Mouse (Mus musculus): ENCODE data around the gene Nat9. TPM values are rescaled to one million over a fixed set of nuclear protein-coding genes. Genes with fewer than 3 reads are reported as not detected.

Gene Nat9
- polyA plus RNA-seq, 1 experiment from 2014 or later: 19.2 TPM

DNA sequence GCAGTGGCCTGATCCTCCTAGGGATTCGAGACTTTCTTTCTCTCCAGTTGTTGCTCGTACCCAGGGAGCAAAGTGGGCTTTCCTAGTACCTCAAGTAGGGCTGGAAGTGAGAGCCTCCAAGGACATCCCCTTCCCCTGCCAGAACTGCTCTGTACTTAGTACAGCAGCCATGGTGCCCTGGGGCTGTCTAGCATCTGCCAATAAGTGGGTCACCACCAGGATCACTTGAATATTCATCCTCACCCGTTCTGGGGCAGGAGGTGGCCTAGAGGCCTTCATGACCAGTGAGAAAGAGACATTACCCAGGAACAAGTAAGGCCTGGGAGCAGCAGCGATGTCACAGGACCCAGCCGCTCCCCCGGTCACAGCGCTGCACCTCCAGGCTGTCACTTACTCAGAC, 22.3 kb upstream of the Nat9 start:
- no peak overlapping the region for H3K27ac ChIP-seq (replicated peaks)
- H3K9me3 ChIP-seq: no peaks in the 10 kb centered on the region
- H3K4me1 ChIP-seq: peaks cover 18% of the 10 kb centered on the region
- no peak overlapping the region for H3K9ac ChIP-seq (replicated peaks)
- ATAC-seq (ENCODE audit: low FRiP score, low read depth): no peak
- H3K4me2 ChIP-seq (replicated peaks): no peak overlapping the region
- no peaks in the 10 kb centered on the region; the same call in 1 of the 2 replicates for H3K27me3 ChIP-seq
- H3K36me3 ChIP-seq: peaks cover 40% of the 10 kb centered on the region
- no peak overlapping the region for H3K4me3 ChIP-seq
- 72% methylated on average over 7 of the region's 7 CpGs for WGBS

DNA sequence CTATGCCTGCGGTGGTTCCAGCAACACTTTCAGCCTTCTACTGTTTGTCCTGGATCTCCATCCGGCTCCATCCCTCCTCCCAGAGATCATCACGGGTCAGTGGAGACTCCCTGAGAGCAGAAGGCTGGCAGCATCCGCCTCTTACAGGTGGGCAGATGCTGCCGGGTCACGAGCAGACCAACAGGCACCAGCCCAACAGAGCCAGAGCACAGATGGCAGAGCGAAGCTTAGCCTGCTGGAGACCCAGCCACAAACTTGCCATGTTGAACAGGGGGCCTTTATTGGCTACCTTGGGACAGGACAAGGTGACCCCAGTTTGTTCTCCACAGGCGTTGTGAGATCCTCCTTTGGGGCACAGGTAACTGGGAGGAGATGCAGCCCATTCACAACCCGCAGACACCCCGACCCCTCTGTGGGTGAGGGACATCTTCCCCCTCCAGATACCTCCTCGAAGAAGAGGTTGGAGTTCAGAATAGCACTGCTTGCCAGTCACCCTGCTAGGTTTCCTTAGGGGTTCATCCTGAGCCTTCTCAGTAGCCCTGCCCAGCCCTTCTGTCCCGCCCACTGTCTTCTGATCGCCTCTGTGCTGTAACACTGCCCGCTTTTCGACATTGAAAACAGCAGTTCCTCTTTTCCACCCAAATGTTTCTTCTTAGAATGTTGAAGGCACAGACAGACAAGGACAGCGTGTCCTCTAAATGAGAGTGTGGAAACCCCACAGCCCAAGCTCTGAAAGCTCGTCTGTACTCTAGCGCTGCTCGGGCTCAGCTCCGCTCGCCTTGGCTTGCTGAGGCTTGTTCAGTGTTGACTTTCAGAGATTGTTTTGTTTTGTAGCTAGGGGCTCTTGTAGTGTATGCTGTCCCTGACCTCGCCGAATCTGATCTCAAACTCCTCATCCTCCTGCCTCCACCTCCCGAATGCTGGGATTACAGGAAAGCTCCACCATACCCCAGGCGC, 21.4 kb upstream of the Nat9 start:
- no peaks in the 10 kb centered on the region for H3K9me3 ChIP-seq
- no peaks in the 10 kb centered on the region; the same call in 1 of the 2 replicates for H3K27me3 ChIP-seq
- no peak for ATAC-seq (ENCODE audit: low FRiP score, low read depth)
- H3K36me3 ChIP-seq: peaks cover 41% of the 10 kb centered on the region
- H3K27ac ChIP-seq (replicated peaks): no peak overlapping the region
- H3K4me1 ChIP-seq: peaks cover 16% of the 10 kb centered on the region; the same call in 1 of the 2 replicates
- WGBS: 79% methylated on average over 25 of the region's 25 CpGs
- H3K4me3 ChIP-seq: no peak overlapping the region
- no peak overlapping the region for H3K9ac ChIP-seq (replicated peaks)
- H3K4me2 ChIP-seq (replicated peaks): no peak overlapping the region

DNA sequence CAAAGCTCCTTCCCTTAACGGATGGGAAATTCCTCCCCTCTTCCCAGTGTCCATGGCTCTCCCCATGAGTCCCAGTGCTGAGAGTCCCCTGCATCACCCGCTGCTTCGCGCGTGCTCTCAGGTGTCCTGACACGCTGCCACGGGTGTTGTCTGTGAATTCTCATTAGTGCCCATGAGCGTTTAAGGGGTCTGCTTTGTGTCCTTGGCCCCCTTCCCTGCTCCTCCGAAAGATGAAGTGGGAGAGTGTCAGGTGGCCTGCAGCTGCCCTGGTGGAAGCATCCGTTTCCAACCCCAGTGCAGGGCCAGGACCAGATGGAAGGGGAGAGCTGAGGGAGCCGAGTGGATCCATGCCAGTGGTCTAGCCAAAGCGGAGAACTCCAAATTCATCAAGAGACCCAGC, 20.5 kb upstream of the Nat9 start:
- Histone ChIP-seq H3K27ac (replicated peaks) (no peak overlapping the region), H3K36me3 (peaks cover 41% of the 10 kb centered on the region), H3K27me3 (no peaks in the 10 kb centered on the region; the same call in 1 of the 2 replicates), H3K4me2 (replicated peaks) (no peak overlapping the region), H3K9ac (replicated peaks) (no peak overlapping the region), H3K4me3 (no peak overlapping the region), H3K9me3 (no peaks in the 10 kb centered on the region), H3K4me1 (peaks cover 16% of the 10 kb centered on the region; the same call in 1 of the 2 replicates)
- ATAC-seq (ENCODE audit: low FRiP score, low read depth): no peak
- 87% methylated on average over 12 of the region's 12 CpGs for WGBS

DNA sequence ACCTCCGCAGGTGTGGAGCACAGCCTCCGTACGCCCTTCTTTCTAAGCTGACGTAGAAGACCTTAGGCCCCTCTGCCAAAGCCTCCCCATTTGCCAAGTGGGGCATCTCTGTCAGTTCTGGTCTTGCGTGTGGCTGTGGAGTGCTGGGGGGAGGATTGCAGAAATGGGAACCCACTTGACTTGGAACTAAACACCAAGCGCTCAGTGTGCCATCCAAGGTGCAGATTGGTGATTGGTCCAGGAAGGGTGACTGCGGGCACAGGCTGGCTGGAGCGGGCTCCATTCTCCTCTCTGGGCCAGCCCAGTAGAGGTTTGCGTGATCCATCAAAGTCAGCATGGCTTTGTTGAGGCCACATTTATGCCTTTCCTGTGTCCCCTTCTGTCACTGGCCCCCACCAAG, 15.1 kb upstream of the Nat9 start:
- 98% methylated on average over 9 of the region's 9 CpGs for WGBS
- Histone ChIP-seq H3K27me3 (no peaks in the 10 kb centered on the region), H3K36me3 (peaks cover 51% of the 10 kb centered on the region), H3K9ac (replicated peaks) (no peak overlapping the region), H3K27ac (replicated peaks) (no peak overlapping the region), H3K4me1 (0 out of 2 replicates have a peak, but pooled peaks cover 2% of the 10 kb centered on the region), H3K9me3 (no peaks in the 10 kb centered on the region), H3K4me2 (replicated peaks) (no peak overlapping the region), H3K4me3 (no peak overlapping the region)
- ATAC-seq (ENCODE audit: low FRiP score, low read depth): no peak

DNA sequence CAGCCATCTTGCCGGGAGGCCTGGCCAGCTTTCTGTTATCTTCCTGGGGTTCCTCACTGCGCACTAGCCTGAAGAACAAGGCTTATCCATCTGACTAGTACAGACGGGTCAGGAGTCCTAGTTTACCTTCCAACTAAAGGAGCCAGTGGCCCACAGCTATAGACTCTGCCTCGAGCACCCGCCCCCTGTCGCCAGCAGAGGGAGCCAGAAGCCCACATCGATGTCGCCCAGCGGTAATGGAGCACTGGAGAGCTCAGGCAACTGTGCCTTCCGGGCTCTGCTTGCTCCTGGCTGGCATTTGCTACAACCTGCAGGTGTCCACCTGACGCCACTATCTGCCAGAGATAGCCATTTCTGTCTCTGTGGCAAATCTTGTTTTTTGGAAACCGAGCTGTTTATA, 14.7 kb upstream of the Nat9 start:
- Histone ChIP-seq H3K36me3 (peaks cover 53% of the 10 kb centered on the region), H3K9ac (replicated peaks) (no peak overlapping the region), H3K27me3 (no peaks in the 10 kb centered on the region), H3K27ac (replicated peaks) (no peak overlapping the region), H3K4me2 (replicated peaks) (no peak overlapping the region), H3K4me1 (0 out of 2 replicates have a peak, but pooled peaks cover 2% of the 10 kb centered on the region), H3K4me3 (no peak overlapping the region), H3K9me3 (no peaks in the 10 kb centered on the region)
- WGBS: 16% methylated on average over 12 of the region's 12 CpGs
- ATAC-seq (ENCODE audit: low FRiP score, low read depth): peak; percentile 79; the same call in 1 of the 2 replicates

DNA sequence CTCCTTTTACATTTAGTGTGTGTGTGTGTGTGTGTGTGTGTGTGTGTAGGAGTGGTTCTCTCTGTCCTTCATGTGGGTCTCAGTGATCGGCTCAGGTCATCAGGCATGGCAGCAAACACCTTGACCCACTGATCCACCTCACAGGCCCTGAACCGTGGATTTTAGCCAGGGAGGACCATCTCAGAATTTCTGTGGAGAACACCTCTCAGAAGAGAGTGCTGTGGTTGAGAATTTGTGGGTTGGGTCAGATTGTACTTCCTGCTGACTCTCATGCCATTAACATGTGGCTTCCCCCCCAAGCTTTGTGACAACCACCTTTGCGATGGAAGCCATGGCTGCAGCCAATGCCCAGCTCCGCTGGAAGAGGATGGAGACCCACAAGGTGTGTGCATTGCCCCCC, 12.9 kb upstream of the Nat9 start:
- 88% methylated on average over 4 of the region's 4 CpGs for WGBS
- no peaks in the 10 kb centered on the region for H3K9me3 ChIP-seq
- no peak for ATAC-seq (ENCODE audit: low FRiP score, low read depth)
- H3K9ac ChIP-seq (replicated peaks): no peak overlapping the region
- no peaks in the 10 kb centered on the region for H3K27me3 ChIP-seq
- H3K36me3 ChIP-seq: peaks cover 41% of the 10 kb centered on the region
- H3K27ac ChIP-seq (replicated peaks): no peak overlapping the region
- no peak overlapping the region for H3K4me2 ChIP-seq (replicated peaks)
- H3K4me1 ChIP-seq: no peaks in the 10 kb centered on the region
- no peak overlapping the region for H3K4me3 ChIP-seq

DNA sequence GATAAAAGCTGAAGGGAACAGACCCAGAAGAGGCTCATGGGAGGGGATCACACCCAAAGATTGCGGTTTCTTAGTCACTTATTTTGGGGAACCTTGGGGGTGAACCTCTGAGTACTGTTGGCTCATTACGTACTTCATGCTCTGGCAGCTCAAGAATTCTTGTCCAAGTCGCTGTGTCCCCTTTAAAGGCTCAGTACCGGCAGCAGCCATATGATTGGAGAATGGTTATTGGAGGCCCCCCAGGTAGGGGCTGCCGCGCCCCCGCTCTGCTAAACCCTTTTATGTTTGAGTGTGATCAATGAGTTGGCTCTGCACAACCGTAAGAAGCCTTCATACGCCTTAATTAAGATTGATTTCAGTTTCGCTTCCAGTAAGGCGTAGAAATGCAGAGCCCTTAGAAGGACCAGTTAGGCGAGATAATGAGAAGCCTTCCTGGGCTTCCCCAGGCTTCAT, 11.3 kb upstream of the Nat9 start:
- Histone ChIP-seq H3K36me3 (peaks cover 34% of the 10 kb centered on the region), H3K27me3 (no peaks in the 10 kb centered on the region), H3K4me2 (replicated peaks) (no peak overlapping the region), H3K4me3 (no peak overlapping the region), H3K9ac (replicated peaks) (no peak overlapping the region), H3K9me3 (no peaks in the 10 kb centered on the region), H3K27ac (replicated peaks) (no peak overlapping the region), H3K4me1 (no peaks in the 10 kb centered on the region)
- 76% methylated on average over 12 of the region's 12 CpGs for WGBS
- no peak for ATAC-seq (ENCODE audit: low FRiP score, low read depth)

DNA sequence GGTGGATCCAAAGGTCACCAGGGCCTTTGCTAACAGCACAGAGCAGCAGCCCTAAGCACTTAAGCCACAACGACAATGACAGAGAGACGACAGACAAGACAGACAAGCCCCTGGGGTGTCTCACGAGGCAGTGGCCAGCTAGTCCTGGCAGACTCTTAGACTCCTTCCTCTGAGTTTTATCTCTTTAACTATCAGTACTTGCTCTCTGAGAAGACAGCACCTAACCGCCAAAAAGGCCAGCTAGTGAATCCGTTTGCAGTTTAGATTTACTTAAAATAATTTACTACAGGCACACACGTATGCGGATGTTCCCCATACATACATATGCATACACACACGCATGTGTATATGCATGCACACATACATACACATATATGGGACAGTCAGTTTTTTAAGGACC, 9.9 kb upstream of the Nat9 start:
- H3K9me3 ChIP-seq: no peaks in the 10 kb centered on the region
- peaks cover 34% of the 10 kb centered on the region for H3K36me3 ChIP-seq
- H3K4me3 ChIP-seq: no peak overlapping the region
- no peak overlapping the region for H3K27ac ChIP-seq (replicated peaks)
- no peaks in the 10 kb centered on the region for H3K27me3 ChIP-seq
- H3K4me2 ChIP-seq (replicated peaks): no peak overlapping the region
- no peaks in the 10 kb centered on the region for H3K4me1 ChIP-seq
- 84% methylated on average over 8 of the region's 8 CpGs for whole genome bisulfite sequencing
- no peak for ATAC-seq (ENCODE audit: low FRiP score, low read depth)
- 0 out of 2 replicates have a peak overlapping the region, but pooled peaks have one; percentile 6 for H3K9ac ChIP-seq (replicated peaks)

DNA sequence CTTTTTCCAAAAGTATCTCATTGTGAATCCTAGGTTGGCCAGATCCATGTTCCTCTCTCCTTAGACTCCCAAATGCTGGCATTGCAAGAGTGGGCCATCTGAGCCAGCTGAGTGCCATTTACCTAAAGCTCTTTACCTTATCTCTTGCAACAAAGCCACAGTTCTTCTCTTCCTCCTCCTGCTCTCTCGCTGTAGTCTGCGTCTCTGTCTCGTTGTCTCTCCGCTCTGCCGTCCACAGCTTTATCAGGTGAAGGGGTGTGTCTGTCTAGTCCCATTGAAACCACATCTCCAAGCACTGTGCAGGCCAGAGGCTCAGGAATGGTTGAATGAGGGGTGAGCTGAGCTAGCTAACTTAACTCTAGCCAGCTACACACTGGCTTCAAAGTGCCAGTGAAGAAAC, 8.3 kb upstream of the Nat9 start:
- ATAC-seq (ENCODE audit: low FRiP score, low read depth): no peak
- H3K36me3 ChIP-seq: peaks cover 26% of the 10 kb centered on the region
- H3K4me2 ChIP-seq (replicated peaks): no peak overlapping the region
- H3K4me1 ChIP-seq: no peaks in the 10 kb centered on the region
- H3K4me3 ChIP-seq: no peak overlapping the region
- no peaks in the 10 kb centered on the region for H3K9me3 ChIP-seq
- no peak overlapping the region for H3K9ac ChIP-seq (replicated peaks)
- no peaks in the 10 kb centered on the region for H3K27me3 ChIP-seq
- WGBS: 93% methylated on average over 5 of the region's 5 CpGs
- H3K27ac ChIP-seq (replicated peaks): no peak overlapping the region

DNA sequence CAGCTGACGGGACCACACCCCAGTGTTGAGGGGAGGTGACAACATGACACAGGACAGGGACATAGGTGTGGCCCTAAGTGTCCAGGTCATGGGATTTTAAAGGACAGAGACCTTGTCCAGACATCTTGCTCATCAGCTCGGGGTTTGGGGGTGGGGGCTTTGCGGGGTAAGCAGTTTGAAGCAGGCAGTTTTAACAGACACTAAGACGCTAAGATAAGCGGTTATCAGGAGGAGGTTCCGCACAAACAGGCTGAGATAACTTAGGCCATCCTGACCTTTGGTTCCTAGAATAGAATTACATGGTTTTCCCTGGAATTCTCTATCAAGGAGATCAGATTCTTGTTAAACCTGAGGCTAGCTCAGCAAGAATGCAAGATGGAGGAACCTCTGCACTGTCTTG, 7.0 kb upstream of the Nat9 start:
- Histone ChIP-seq H3K27ac (replicated peaks) (no peak overlapping the region), H3K9ac (replicated peaks) (no peak overlapping the region), H3K36me3 (peaks cover 18% of the 10 kb centered on the region), H3K4me3 (no peak overlapping the region), H3K4me2 (replicated peaks) (no peak overlapping the region), H3K4me1 (no peaks in the 10 kb centered on the region), H3K9me3 (no peaks in the 10 kb centered on the region), H3K27me3 (no peaks in the 10 kb centered on the region)
- WGBS: 84% methylated on average over 6 of the region's 6 CpGs
- no peak for ATAC-seq (ENCODE audit: low FRiP score, low read depth)

DNA sequence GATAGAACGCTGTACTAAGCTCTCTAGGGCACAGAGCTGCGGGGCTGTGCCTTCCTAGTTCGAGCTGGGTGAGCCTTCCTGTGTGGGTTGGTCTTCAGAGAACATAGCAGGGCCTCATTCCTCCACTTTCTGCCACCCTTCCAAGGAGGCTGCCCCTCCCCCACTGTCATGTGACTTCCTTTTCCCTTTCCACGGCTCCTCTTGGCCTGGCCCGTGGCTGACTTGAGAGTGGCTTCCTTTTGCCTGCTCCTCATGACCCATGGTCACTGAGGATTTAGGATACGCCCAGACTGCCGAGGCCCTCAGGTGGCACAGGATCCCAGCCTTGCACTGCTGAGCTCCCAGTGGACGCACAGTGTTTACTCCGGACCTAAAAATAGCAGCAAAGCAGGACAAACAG, 4.5 kb upstream of the Nat9 start:
- Histone ChIP-seq H3K27ac (replicated peaks) (no peak overlapping the region), H3K4me3 (no peak overlapping the region)
- WGBS: 81% methylated on average over 9 of the region's 9 CpGs

DNA sequence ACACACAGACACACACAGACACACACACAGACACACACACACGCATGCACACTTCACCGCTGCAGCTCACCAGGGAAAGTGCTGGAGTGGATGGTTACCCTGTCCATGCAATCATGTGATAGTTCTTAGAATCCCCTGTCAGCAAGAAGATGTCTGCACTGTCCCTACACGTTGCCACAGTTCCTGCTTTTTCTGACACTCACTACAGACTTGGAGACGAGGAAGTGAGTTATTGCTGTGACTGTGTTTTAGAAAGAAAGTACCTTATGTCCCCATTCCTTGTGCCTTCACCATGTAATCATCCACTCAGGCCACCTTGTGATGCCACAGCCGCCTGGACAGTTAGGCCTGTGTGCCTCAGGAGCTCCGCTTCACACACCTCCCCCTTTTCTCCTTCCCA, 1.6 kb upstream of the Nat9 start:
- Histone ChIP-seq H3K4me1 (peaks cover 16% of the 10 kb centered on the region), H3K9me3 (no peaks in the 10 kb centered on the region), H3K4me2 (replicated peaks) (no peak overlapping the region), H3K27me3 (no peaks in the 10 kb centered on the region; the same call in 1 of the 2 replicates), H3K4me3 (no peak overlapping the region), H3K9ac (replicated peaks) (no peak overlapping the region), H3K27ac (replicated peaks) (no peak overlapping the region), H3K36me3 (peaks cover 4% of the 10 kb centered on the region; the same call in 1 of the 2 replicates)
- 94% methylated on average over 6 of the region's 6 CpGs for WGBS
- no peak for ATAC-seq (ENCODE audit: low FRiP score, low read depth)

More for the DNA sequence above, 4.5 kb upstream of the Nat9 start:
- Histone ChIP-seq H3K27me3 (no peaks in the 10 kb centered on the region; the same call in 1 of the 2 replicates), H3K4me1 (peaks cover 7% of the 10 kb centered on the region), H3K9ac (replicated peaks) (no peak overlapping the region), H3K9me3 (no peaks in the 10 kb centered on the region), H3K4me2 (replicated peaks) (no peak overlapping the region), H3K36me3 (peaks cover 7% of the 10 kb centered on the region)
- ATAC-seq (ENCODE audit: low FRiP score, low read depth): no peak

Data from midbrain, embryonic 12.5 days (tissue).